Mouse (Mus musculus) fibroblast of lung, adult 2 months (primary cell): Measurements from ENCODE around the gene Rhox10.
"Not testable (repeated sequence)": the region's sequence is repeated elsewhere in the genome, so short reads cannot be mapped to it uniquely, and the experiment has no call there.

Source experiments
- DNase-seq: peaks from one replicate; pipeline ENCODE4 v3.0.0-alpha.2; 2011; ENCODE audit warnings: low read depth

Rhox10 gene

DNA sequence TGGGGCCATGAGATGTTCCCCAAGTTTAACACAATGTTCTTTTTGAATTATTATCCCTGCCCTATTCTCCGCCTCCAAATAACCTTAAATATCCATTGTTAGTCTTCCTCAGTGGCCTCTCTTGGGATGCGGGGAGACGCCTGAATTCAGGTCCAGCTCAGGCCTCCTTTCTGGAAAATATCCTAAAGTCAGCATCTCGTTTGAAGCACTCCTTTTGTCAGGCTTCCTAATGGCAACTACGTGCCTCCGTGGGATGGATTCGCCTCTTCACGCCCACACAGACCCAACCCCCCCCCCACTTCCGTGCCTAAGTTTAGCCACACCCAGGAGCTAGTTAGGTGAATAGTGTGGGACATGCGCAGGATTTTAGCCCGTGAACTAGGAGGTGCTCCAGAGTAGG lies at the start of gene Rhox10:
Gene Rhox10, plus strand, starts transcription at position 301 of the 400 bp plus-strand sequence.
- no peak for DNase-seq

- not testable (repeated sequence) for DNase-seq
These were observed 47.7 kb upstream of the Rhox10 start, which contains the start of gene Btg1-ps1 for GRCm38 (mm10) chrX:38018597-38018996. Btg1-ps1 (minus strand) TSS chrX:38018815.

DNA sequence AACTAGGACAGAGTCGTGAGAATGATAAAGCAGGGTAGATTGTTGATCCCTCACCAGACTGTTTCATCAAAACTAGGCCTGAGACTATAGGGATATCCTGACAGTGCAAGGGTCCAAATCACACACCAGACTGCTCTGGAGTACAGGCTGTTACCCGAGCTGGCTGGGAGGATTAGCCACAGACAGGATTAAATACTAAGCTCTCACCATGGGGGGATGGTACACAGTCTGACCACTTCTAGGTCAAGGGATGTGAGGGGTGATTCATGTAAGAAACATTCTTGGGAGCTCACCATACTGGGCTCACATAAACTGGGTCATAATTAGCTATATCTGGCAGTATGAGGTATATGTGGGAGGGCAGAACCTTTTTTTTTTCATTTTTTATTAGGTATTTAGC lies 32.4 kb upstream of the Rhox10 start:
- no peak for DNase-seq

DNA sequence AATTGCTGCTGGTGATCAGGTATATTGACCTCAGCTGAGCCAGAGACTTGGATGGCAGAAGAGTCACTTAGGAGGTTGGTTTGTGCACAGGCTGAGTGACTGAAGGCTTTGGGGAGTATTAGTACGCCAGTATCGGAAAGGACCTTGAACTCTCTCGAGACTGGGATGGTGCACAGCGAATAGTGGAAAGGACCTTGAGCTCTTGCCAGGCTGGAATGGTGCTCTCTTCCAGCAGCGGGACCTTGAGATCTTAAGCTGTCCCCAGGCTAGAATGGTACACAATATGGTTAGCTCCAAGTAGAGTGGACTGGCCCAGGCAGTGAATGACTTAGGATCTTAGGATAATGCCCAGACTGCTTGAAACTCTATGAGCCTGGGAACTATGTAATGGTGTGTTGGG lies 26.6 kb upstream of the Rhox10 start:
- DNase-seq: no peak

GRCm38 (mm10) chrX:38043014-38043413 lies 23.3 kb upstream of the Rhox10 start, which contains the start of gene Btg1-ps2:
Btg1-ps2 (minus strand) TSS chrX:38043114.
- DNase-seq: not testable (repeated sequence)

DNA sequence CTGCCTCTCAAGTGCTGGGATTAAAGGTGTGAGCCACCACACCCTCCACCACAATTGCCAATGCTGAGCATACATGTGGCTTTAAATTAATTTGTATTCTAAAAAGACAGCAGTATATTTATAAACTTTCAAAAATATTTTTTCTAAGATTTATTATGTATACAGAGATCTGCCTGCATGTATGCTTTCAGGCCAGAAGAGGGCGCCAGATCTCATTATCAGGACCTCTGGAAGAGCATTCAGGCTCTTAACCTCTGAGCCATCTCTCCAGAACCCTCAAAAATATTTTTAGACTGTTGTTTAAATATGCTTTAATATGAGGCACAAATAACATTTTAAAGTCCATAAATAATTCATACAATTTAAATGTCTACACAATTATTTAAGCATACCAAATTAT lies 4.7 kb upstream of the Rhox10 start:
- no peak for DNase-seq

- DNase-seq: no peak
These were observed 18.0 kb downstream of the Rhox10 start for GRCm38 (mm10) chrX:38084226-38084625.

GRCm38 (mm10) chrX:38085041-38085440 lies 18.8 kb downstream of the Rhox10 start, which contains the start of gene Rhox11:
Rhox11 (minus strand) TSS chrX:38085141.
- DNase-seq: no peak

GRCm38 (mm10) chrX:38110807-38111206 lies 44.5 kb downstream of the Rhox10 start, which contains the start of gene Rhox12:
Rhox12 (minus strand) TSS chrX:38110907.
- DNase-seq: no peak

DNA sequence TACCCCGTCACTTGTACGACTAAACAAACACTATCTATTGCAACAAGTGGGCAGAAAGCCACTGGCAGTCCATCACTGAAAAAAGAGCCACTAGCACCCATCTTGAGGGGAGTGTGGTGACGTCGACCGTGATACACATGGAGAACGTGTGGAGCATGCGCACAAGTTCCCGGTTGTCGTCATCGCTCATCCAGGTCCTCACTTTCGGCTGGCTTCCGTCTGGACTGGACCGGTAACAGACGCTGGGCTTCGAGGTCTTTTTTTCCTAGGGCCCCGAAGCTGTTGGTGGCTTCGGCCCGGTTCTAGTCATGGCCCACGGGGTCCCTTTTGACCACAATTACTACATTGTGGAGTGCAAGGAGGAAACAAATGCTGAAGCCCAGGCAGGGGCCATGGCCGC lies 54.7 kb downstream of the Rhox10 start, which contains the start of gene Rhox13:
Gene Rhox13, plus strand, starts transcription at position 238 of the 400 bp plus-strand sequence.
- DNase-seq: no peak
